Mouse (Mus musculus) forebrain, embryonic 13.5 days (tissue): ENCODE measurements around the gene Taf8. TPM values are rescaled to one million over a fixed set of nuclear protein-coding genes. Genes with fewer than 3 reads are reported as not detected.

Source experiments
- ATAC-seq: fragments of 200-750 bp; cut with Nextera tagmentation; 2 replicates; pipeline ENCODE4 v1.8.0; 2017
- H3K27ac ChIP-seq: fragments of 300-500 bp; sonication (generic); 2 replicates; pipeline ENCODE4 v1.5.1; 2015; ENCODE audit warnings: inconsistent platforms, mild to moderate bottlenecking, moderate library complexity
- H3K27me3 ChIP-seq: fragments of 300-500 bp; sonication (generic); 2 replicates; pipeline ENCODE4 v1.6.1; 2015; ENCODE audit warnings: mild to moderate bottlenecking, inconsistent platforms
- H3K36me3 ChIP-seq: fragments of 300-500 bp; sonication (generic); 2 replicates; pipeline ENCODE4 v1.6.1; 2015; ENCODE audit warnings: mild to moderate bottlenecking, inconsistent platforms; ENCODE audit not compliant: poor library complexity, severe bottlenecking
- H3K4me1 ChIP-seq: fragments of 300-500 bp; sonication (generic); 2 replicates; pipeline ENCODE4 v1.6.1; 2015; ENCODE audit warnings: inconsistent platforms
- H3K4me2 ChIP-seq: fragments of 300-500 bp; sonication (generic); 2 replicates; pipeline ENCODE4 v1.6.1; 2015; ENCODE audit warnings: inconsistent platforms, mild to moderate bottlenecking, moderate library complexity
- H3K4me3 ChIP-seq: fragments of 300-500 bp; sonication (generic); 2 replicates; pipeline ENCODE4 v1.5.1; 2015; ENCODE audit warnings: mild to moderate bottlenecking, inconsistent platforms
- H3K9ac ChIP-seq: fragments of 300-500 bp; sonication (generic); 2 replicates; pipeline ENCODE4 v1.6.1; 2015; ENCODE audit warnings: mild to moderate bottlenecking, inconsistent platforms
- H3K9me3 ChIP-seq: fragments of 300-500 bp; sonication (generic); replicated peaks from 2 replicates; pipeline ENCODE4 v1.6.1; 2016; ENCODE audit warnings: inconsistent platforms
- WGBS: fragments of 180-500 bp; shearing (Covaris S2); methylation state at CpG from one replicate; pipeline ENCODE4 v1.1.7; 2015; 5-methylcytosine and 5-hydroxymethylcytosine counted together
- polyA plus RNA-seq: library from polyadenylated mRNA; unstranded; fragments of >200 nt; fragmentation: Nextera tagmentation; extraction: Ambion mirVana; gene quantifications from 2 replicates; pipeline ENCODE4 v1.2.1, GENCODE M21; 2015

Taf8 gene
- 26.5 and 31.0 TPM in 2 replicates for polyA plus RNA-seq

DNA sequence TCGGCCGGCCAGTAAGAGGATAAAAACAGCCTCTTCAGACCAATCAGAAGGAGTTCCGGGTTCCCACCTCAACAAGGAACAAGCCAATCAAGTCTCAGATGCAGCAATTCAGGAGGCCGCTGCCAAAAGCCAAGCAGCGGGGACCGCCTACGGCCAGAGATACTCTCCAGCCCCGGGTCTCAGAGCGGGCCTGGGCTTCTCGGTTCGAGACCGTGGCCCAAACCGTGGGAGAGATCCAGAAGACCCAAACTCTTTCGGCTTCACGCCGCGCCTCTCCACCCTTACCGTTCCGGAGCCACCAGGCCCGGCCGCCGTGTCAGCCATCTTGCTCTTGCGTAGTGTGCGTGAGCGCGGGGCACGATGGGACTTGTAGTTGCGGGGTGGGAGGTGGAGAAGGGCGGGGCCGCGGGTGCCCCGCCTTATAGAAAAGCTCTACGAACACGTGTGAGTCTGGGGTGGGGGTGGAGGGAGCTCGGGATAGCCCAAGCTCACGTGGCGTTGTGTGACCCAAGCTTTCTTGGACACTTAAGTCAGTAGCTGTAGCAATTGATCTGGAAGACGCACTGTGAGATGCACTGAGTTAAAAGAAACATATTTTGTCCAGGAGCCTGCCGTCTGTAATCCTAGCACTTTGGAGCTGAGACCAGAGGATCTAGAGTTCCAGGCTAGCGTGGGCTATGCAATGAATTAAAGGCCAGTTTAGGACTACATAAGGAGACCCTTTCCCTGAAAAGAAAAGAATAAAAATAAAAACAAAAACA, at the start of gene Taf8:
Gene Taf8, minus strand, starts transcription at position 347 of the 761 bp plus-strand sequence.
- peak within 1 kb of the TSS; percentile 78 for H3K4me2 ChIP-seq
- H3K4me1 ChIP-seq, result peaks cover 17% of the 10 kb centered on the region
- peak within 1 kb of the TSS; percentile 82 for H3K9ac ChIP-seq
- H3K27me3 ChIP-seq, result peaks cover 9% of the 10 kb centered on the region
- no peaks in the 10 kb centered on the region for H3K9me3 ChIP-seq
- H3K4me3 ChIP-seq, result peak within 1 kb of the TSS; percentile 70
- H3K27ac ChIP-seq, result peak within 1 kb of the TSS; percentile 65
- 1% methylated on average over 40 of the region's 40 CpGs for WGBS
- peak; percentile 98 for ATAC-seq
- H3K36me3 ChIP-seq, result peaks cover 28% of the 10 kb centered on the region

DNA sequence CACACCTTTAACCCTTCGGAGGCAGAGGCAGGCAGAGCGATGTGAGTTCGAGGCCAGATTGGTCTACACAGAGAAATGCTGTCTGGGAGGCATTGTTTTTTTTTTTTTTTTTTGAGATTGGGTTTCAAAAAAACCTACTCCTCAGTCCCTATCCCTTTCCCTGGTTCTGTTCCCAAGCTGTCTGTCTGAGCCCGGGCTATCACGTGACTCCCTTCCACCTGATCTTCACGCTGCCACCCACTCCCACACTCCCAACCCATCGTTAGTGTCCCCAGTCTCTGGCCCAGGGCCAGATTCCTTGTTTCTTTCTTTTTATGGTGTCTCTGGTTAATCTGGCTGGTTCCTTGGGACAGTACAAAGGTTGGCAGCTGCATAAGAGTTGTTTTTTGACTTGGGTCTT, 49.0 kb upstream of the Taf8 start:
- Histone ChIP-seq H3K27me3 (no peaks in the 10 kb centered on the region), H3K27ac (no peak overlapping the region), H3K4me1 (no peaks in the 10 kb centered on the region), H3K9me3 (no peaks in the 10 kb centered on the region), H3K4me3 (no peak overlapping the region), H3K4me2 (no peak overlapping the region), H3K9ac (no peak overlapping the region), H3K36me3 (no peaks in the 10 kb centered on the region)
- no peak for ATAC-seq
- 61% methylated on average over 7 of the region's 7 CpGs for WGBS

DNA sequence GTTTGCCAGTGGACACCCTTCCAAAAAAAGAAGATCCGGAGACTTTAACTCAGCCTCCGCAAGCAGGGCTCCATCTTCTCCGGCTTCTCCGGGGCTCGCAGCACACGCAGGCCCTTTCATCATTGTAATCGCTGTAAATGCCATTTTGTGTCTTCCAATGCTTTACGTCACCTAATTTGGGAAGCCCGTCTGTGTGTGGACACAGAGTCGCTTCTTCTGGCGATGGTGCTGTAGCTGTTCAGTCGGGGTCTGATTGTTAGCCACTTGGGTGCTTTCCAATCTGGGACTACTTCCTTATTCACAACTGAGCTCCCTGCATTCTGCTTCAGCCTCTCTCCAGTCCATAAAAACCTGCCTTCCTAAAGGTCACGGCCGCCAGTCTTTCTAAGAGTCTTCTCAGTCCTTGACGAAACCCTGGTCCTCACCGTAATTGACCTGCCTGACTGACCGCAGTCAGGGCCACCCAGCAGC, 43.8 kb upstream of the Taf8 start:
- H3K4me2 ChIP-seq, result no peak overlapping the region
- no peaks in the 10 kb centered on the region for H3K27me3 ChIP-seq
- 81% methylated on average over 17 of the region's 17 CpGs for WGBS
- no peak for ATAC-seq
- no peak overlapping the region for H3K27ac ChIP-seq
- H3K4me3 ChIP-seq, result no peak overlapping the region
- no peak overlapping the region for H3K9ac ChIP-seq
- H3K9me3 ChIP-seq, result no peaks in the 10 kb centered on the region
- no peaks in the 10 kb centered on the region for H3K4me1 ChIP-seq
- H3K36me3 ChIP-seq, result no peaks in the 10 kb centered on the region

DNA sequence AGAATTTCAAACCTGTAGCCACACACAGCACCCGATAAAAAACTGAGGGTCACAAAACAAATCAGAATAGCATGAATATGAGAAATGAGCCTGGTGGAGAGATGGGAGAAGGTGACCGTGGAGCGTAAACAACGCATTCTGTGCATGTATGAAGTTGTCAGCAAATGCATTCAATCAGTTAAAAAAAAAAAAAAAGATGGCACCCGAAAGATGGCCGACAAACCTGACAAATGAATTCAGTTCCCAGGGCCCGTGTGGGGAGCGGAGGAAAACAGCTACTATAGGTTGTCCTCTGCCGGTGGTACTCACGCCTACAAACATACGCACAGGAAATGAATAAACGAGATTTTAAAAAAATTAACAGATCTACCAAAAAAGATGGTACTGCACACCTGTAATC, 43.1 kb upstream of the Taf8 start:
- no peak overlapping the region for H3K4me2 ChIP-seq
- no peaks in the 10 kb centered on the region for H3K27me3 ChIP-seq
- ATAC-seq, result no peak

DNA sequence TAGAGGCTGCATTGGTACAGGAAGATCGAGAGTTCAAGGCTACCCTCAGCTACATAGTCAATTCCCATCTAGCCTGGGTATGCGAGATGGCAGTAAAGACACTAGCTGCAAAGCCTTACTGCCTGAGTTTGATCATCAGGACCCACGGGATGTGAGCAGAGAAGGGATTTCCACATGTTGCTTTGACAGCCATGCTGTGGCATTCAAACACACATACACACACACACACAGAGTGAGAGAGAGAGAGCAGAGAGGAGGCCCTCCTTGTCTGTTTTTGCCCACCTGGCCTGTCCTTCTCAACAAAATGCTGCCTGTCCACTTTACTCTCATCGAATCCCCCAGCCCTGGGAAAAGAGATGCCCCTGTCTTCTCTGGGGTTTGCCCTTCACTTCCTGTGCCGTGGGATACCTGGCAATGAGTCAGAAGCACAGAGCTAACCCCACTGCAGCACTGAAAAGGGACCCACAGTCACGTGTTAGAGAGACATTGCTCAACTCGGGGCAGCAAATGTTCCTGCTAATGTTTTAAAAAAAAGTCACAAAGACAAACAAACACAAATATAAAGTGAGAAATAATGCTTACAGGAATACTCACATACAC, 41.1 kb upstream of the Taf8 start:
- WGBS, result 76% methylated on average over 7 of the region's 7 CpGs
- Histone ChIP-seq H3K27ac (no peak overlapping the region), H3K27me3 (no peaks in the 10 kb centered on the region), H3K4me3 (no peak overlapping the region), H3K4me1 (no peaks in the 10 kb centered on the region), H3K4me2 (no peak overlapping the region), H3K9me3 (no peaks in the 10 kb centered on the region), H3K36me3 (no peaks in the 10 kb centered on the region), H3K9ac (no peak overlapping the region)
- ATAC-seq, result no peak

More for the DNA sequence above, 43.1 kb upstream of the Taf8 start:
- no peak overlapping the region for H3K4me3 ChIP-seq
- no peaks in the 10 kb centered on the region for H3K36me3 ChIP-seq
- H3K27ac ChIP-seq, result no peak overlapping the region
- no peaks in the 10 kb centered on the region for H3K9me3 ChIP-seq
- H3K9ac ChIP-seq, result no peak overlapping the region
- 96% methylated on average over 12 of the region's 12 CpGs for WGBS
- no peaks in the 10 kb centered on the region for H3K4me1 ChIP-seq

DNA sequence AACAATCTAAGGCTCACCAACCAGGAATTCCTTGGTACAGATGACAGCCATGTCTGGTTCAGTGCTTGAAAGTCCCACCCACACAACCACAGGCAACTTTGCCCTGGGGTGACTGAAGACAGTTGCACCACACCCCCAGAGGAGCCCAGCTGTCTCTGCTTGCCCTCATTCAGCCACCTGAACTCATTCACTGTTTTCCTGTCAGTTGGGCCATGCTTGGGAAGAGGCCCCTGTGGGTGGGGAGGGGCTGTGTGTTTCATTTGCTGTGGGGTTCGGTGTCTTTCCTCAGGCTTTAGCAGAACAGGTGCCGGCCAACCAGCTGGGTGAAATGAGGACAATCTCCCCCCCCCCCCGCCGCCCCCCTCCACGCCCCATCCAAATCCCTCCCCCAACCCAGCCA, 40.0 kb upstream of the Taf8 start:
- WGBS, result 77% methylated on average over 4 of the region's 5 CpGs
- no peak for ATAC-seq
- Histone ChIP-seq H3K27ac (no peak overlapping the region), H3K4me1 (no peaks in the 10 kb centered on the region), H3K9ac (no peak overlapping the region), H3K36me3 (no peaks in the 10 kb centered on the region), H3K4me2 (no peak overlapping the region), H3K27me3 (no peaks in the 10 kb centered on the region), H3K4me3 (no peak overlapping the region), H3K9me3 (no peaks in the 10 kb centered on the region)

DNA sequence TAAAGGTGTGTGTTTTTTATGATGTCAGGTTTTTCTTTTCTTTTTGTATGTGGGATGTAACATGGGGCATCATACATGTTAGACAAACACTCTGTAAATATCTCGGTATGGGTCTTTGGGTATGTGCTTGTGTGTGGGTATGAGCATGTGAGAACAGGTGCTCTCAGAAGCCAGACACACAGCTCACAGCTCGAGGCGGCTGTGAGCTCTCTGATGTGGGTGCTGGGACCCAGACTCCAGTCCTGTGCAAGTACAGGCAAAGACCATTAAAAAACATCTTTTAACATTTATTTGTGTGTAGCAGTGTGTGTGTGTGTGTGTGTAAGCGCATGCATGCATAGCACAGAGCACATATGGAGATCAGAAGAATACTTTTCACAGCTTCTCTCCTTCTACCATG, 37.0 kb upstream of the Taf8 start:
- Histone ChIP-seq H3K36me3 (no peaks in the 10 kb centered on the region), H3K27ac (no peak overlapping the region), H3K4me1 (no peaks in the 10 kb centered on the region), H3K9me3 (no peaks in the 10 kb centered on the region), H3K27me3 (no peaks in the 10 kb centered on the region), H3K4me2 (no peak overlapping the region), H3K4me3 (no peak overlapping the region), H3K9ac (no peak overlapping the region)
- WGBS, result 90% methylated on average over 4 of the region's 4 CpGs
- no peak for ATAC-seq

DNA sequence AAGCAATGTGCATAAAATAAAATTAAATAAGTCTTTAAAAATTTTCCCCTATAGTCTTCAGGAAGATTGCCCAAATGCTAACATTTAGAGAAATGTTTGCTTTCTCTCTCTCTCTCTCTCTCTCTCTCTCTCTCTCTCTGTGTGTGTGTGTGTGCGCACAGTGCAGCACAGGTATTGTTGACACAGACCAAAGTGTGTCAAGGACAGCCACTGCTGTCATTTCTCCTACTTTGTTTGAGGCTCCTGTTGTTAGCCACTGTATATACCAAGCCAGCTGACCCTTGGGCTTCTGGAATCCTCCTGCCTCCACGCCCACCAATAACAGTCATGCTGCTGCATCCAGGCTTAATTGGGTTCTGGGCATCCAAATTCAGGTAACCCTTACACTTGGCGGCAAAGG, 36.0 kb upstream of the Taf8 start:
- no peaks in the 10 kb centered on the region for H3K36me3 ChIP-seq
- ATAC-seq, result no peak
- no peaks in the 10 kb centered on the region for H3K27me3 ChIP-seq
- no peak overlapping the region for H3K4me2 ChIP-seq
- no peaks in the 10 kb centered on the region for H3K9me3 ChIP-seq
- WGBS, result 84% methylated on average over 3 of the region's 3 CpGs
- no peaks in the 10 kb centered on the region for H3K4me1 ChIP-seq
- no peak overlapping the region for H3K27ac ChIP-seq
- no peak overlapping the region for H3K9ac ChIP-seq
- no peak overlapping the region for H3K4me3 ChIP-seq

DNA sequence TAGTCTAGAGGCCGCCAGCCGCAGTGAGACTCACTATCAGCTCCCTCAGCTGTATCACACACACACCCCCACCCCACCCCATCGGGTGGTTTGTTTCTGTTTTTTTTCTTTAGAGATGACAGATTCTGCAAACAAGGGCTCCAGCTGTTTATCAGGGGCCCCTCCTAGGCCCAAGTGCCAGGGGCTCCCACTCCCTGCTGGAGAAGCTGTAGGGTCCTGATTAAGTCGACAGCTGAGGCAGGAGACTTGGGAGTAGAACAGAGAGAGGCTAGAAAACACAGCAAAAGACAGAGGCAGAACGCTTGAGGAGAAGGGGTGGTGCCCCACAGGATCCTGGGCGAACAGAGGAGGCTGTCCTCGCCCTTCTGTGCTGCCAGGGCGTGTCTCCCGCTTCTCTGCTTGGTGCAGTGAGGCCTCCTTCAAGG, 33.7 kb upstream of the Taf8 start:
- no peaks in the 10 kb centered on the region for H3K4me1 ChIP-seq
- no peak for ATAC-seq
- H3K4me3 ChIP-seq, result no peak overlapping the region
- H3K27me3 ChIP-seq, result no peaks in the 10 kb centered on the region
- WGBS, result 69% methylated on average over 9 of the region's 9 CpGs
- no peak overlapping the region for H3K9ac ChIP-seq
- no peaks in the 10 kb centered on the region for H3K36me3 ChIP-seq
- no peaks in the 10 kb centered on the region for H3K9me3 ChIP-seq
- no peak overlapping the region for H3K27ac ChIP-seq
- H3K4me2 ChIP-seq, result no peak overlapping the region

DNA sequence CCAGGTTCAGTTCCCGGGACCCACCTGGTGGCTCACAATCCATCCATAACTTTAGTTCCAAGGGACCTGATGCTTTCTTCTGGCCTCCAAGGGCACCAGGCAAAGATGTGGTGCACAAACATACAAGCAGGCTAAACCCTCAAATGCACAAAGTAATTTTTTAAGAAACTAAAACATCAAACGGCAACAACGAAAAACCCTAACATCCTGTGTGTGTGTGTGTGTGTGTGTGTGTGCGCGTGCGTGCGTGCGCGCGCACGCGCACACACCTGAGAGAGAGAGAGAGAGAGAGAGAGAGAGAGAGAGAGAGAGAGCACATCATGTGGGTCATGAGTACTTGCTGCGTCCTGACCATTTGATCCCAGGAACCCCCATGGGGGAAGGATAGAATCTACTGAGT, 31.6 kb upstream of the Taf8 start:
- WGBS, result 96% methylated on average over 13 of the region's 13 CpGs
- H3K9ac ChIP-seq, result no peak overlapping the region
- no peaks in the 10 kb centered on the region for H3K36me3 ChIP-seq
- H3K9me3 ChIP-seq, result no peaks in the 10 kb centered on the region
- no peak overlapping the region for H3K27ac ChIP-seq
- no peak overlapping the region for H3K4me2 ChIP-seq
- no peaks in the 10 kb centered on the region for H3K27me3 ChIP-seq
- 0 out of 2 replicates have a peak, but pooled peaks cover 4% of the 10 kb centered on the region for H3K4me1 ChIP-seq
- H3K4me3 ChIP-seq, result no peak overlapping the region
- ATAC-seq, result no peak

DNA sequence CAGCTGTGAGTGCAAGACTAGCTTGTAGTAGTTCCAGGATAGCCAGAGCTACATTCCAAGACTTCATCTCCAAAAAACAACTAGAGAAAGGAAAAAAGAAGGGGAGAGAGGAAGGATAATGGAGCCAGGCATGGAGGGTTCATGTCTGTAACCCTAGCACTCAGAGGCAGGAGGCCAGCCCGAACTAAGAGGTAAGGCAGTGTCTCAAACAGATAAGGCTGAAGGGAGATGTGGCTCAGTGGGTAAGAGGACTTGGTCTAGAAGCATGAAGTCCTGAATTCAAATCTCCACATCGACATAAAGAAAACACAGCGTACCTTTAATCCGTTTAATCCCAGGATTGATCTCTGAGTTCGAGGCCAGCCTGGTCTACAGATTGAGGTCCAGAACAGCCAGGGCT, 30.3 kb upstream of the Taf8 start:
- no peaks in the 10 kb centered on the region for H3K27me3 ChIP-seq
- peaks cover 14% of the 10 kb centered on the region; the same call in 1 of the 2 replicates for H3K4me1 ChIP-seq
- H3K4me2 ChIP-seq, result no peak overlapping the region
- H3K27ac ChIP-seq, result no peak overlapping the region
- H3K9ac ChIP-seq, result no peak overlapping the region
- no peak for ATAC-seq
- no peak overlapping the region for H3K4me3 ChIP-seq
- H3K9me3 ChIP-seq, result no peaks in the 10 kb centered on the region
- WGBS, result 93% methylated on average over 5 of the region's 5 CpGs
- H3K36me3 ChIP-seq, result no peaks in the 10 kb centered on the region

DNA sequence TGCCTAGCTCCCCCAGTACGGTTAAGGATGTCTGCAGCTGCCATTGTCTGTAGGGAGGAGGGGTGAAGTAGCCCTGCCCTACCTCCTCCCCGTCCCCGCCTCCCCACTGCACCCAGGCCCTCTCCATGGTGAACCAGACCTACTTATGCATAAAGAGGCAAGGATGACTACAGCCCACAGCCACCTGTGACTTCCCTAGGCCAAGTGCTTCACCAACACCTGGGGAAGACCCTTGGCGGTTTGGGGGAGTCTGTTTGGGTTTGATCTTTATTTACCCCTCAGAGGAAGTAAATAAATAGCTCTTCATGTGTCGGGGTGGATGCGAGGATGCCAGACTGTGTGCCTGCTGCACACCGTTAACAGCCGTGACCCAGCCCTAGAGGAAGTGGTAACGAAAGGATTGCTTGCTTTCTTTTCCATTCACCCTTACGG, 29.3 kb upstream of the Taf8 start:
- Histone ChIP-seq H3K4me3 (no peak overlapping the region), H3K9ac (no peak overlapping the region), H3K27ac (no peak overlapping the region), H3K4me1 (peaks cover 17% of the 10 kb centered on the region; the same call in 1 of the 2 replicates), H3K9me3 (no peaks in the 10 kb centered on the region), H3K36me3 (no peaks in the 10 kb centered on the region), H3K4me2 (no peak overlapping the region), H3K27me3 (no peaks in the 10 kb centered on the region)
- WGBS, result 48% methylated on average over 10 of the region's 10 CpGs
- no peak for ATAC-seq
